8 mouse cellular contexts compared by ENCODE assay signal in genomic region chr4:149719686-149720085, GRCm38 (mm10). TPM values are rescaled to one million over a fixed set of nuclear protein-coding genes. Genes with fewer than 3 reads are reported as not detected.
DNase-seq lines count a peak whose midpoint lies in the region; ATAC-seq and TF ChIP-seq lines count a peak whose summit lies in the region.

No protein-coding gene starts in this region.

- no peaks in the 10 kb centered on the region for H3K27me3 ChIP-seq in midbrain, postnatal 0 days (ENCODE audit: insufficient read depth, low read length)
- no peaks in the 10 kb centered on the region for H3K27me3 ChIP-seq in midbrain, embryonic 13.5 days

- ATAC-seq in frontal cortex, adult (ENCODE audit: low TSS enrichment): peak; percentile 52; the same call in 1 of the 2 replicates
- ATAC-seq in midbrain, postnatal 0 days (ENCODE audit: low FRiP score): no peak
- no peak for ATAC-seq in midbrain, embryonic 13.5 days

- peaks cover 52% of the 10 kb centered on the region for H3K36me3 ChIP-seq in midbrain, postnatal 0 days (ENCODE audit: insufficient read depth, low read length)
- peaks cover 84% of the 10 kb centered on the region for H3K36me3 ChIP-seq in midbrain, embryonic 13.5 days

- H3K4me1 ChIP-seq in midbrain, postnatal 0 days (ENCODE audit: insufficient read depth, low read length): no peaks in the 10 kb centered on the region
- H3K4me1 ChIP-seq in midbrain, embryonic 13.5 days (replicated peaks): peaks cover 23% of the 10 kb centered on the region

- H3K4me3 ChIP-seq in midbrain, postnatal 0 days (ENCODE audit: low read depth, low read length): no peak overlapping the region
- no peak overlapping the region for H3K4me3 ChIP-seq in midbrain, embryonic 13.5 days (replicated peaks)

- no peak overlapping the region for H3K4me2 ChIP-seq in midbrain, postnatal 0 days (ENCODE audit: low read depth, low read length, poor library complexity, severe bottlenecking)
- H3K4me2 ChIP-seq in midbrain, embryonic 13.5 days (replicated peaks): no peak overlapping the region

- no peak overlapping the region for H3K27ac ChIP-seq in midbrain, postnatal 0 days (ENCODE audit: low read depth, low read length)
- H3K27ac ChIP-seq in midbrain, embryonic 13.5 days: no peak overlapping the region

- no peaks in the 10 kb centered on the region for H3K9me3 ChIP-seq in midbrain, postnatal 0 days (ENCODE audit: low read length)
- H3K9me3 ChIP-seq in midbrain, embryonic 13.5 days: no peaks in the 10 kb centered on the region

- 72% methylated on average over 6 of the region's 6 CpGs for WGBS in midbrain, postnatal 0 days
- 83% methylated on average over 6 of the region's 6 CpGs for WGBS in midbrain, embryonic 13.5 days

- TF ChIP-seq CTCF in midbrain, postnatal 0 days (IDR thresholded peaks at IDR 0.05): peak; percentile 77

- no peak overlapping the region for H3K9ac ChIP-seq in midbrain, postnatal 0 days (replicated peaks; ENCODE audit: low read length, poor library complexity, severe bottlenecking)
- no peak overlapping the region for H3K9ac ChIP-seq in midbrain, embryonic 13.5 days (replicated peaks)

- DNase-seq in frontal cortex, postnatal 36 days (ENCODE audit: low spot score in 2 of 2): no peak
- peak; percentile 69 for DNase-seq in midbrain, postnatal 0 days (ENCODE audit: low spot score)
- DNase-seq in cerebellum, postnatal 36 days: peak; percentile 64 to 66
- peak; percentile 62 for DNase-seq in retina, postnatal 1 day
- no peak for DNase-seq in natural killer cell, adult 2 months (ENCODE audit: low spot score in 2 of 2)
- DNase-seq in urinary bladder, postnatal 10 days (ENCODE audit: low spot score): no peak

RNA-seq across cellular contexts. Expression of gene Pik3cd, which starts 17.3 kb away (rescaled TPM):
- 15.9 and 18.5 TPM in 2 replicates for total RNA-seq in midbrain, postnatal 0 days (2014; rRNA removed)
- polyA plus RNA-seq in midbrain, postnatal 0 days (2015; fragmentation: Nextera tagmentation; extraction: Ambion mirVana): 9.7 and 10.4 TPM in 2 replicates
- polyA plus RNA-seq in midbrain, embryonic 13.5 days (2015; fragmentation: Nextera tagmentation; extraction: Ambion mirVana): 13.2 and 13.7 TPM in 2 replicates

RNA-seq across cellular contexts. Expression of gene Tmem201, which starts 18.2 kb away (rescaled TPM):
- 55.2 and 67.8 TPM in 2 replicates for total RNA-seq in midbrain, postnatal 0 days (2014; rRNA removed)
- 44.8 and 48.5 TPM in 2 replicates for polyA plus RNA-seq in midbrain, postnatal 0 days (2015; fragmentation: Nextera tagmentation; extraction: Ambion mirVana)
- 37.7 and 40.6 TPM in 2 replicates for polyA plus RNA-seq in midbrain, embryonic 13.5 days (2015; fragmentation: Nextera tagmentation; extraction: Ambion mirVana)

RNA-seq across cellular contexts. Expression of gene Slc25a33, which starts 54.4 kb away (rescaled TPM):
- 16.6 and 19.8 TPM in 2 replicates for total RNA-seq in midbrain, postnatal 0 days (2014; rRNA removed)
- 32.7 and 34.8 TPM in 2 replicates for polyA plus RNA-seq in midbrain, postnatal 0 days (2015; fragmentation: Nextera tagmentation; extraction: Ambion mirVana)
- 20.2 and 21.9 TPM in 2 replicates for polyA plus RNA-seq in midbrain, embryonic 13.5 days (2015; fragmentation: Nextera tagmentation; extraction: Ambion mirVana)

Comparison
In these comparisons a context has a peak if more than half of its experiments do, and no peak if none do; other contexts are left out.
1. DNase-seq: peak in midbrain, postnatal 0 days (single experiment), cerebellum, postnatal 36 days (2 of 2) and retina, postnatal 1 day (single experiment); none in frontal cortex, postnatal 36 days (0 of 2), natural killer cell, adult 2 months (0 of 2) and urinary bladder, postnatal 10 days (single experiment).